Mouse (Mus musculus): ENCODE results near the gene Vegfb. TPM values are rescaled to one million over a fixed set of nuclear protein-coding genes. Genes with fewer than 3 reads are reported as not detected.

Vegfb gene
- total RNA-seq, 1 experiment from 2014 or later, result 9.2 TPM

DNA sequence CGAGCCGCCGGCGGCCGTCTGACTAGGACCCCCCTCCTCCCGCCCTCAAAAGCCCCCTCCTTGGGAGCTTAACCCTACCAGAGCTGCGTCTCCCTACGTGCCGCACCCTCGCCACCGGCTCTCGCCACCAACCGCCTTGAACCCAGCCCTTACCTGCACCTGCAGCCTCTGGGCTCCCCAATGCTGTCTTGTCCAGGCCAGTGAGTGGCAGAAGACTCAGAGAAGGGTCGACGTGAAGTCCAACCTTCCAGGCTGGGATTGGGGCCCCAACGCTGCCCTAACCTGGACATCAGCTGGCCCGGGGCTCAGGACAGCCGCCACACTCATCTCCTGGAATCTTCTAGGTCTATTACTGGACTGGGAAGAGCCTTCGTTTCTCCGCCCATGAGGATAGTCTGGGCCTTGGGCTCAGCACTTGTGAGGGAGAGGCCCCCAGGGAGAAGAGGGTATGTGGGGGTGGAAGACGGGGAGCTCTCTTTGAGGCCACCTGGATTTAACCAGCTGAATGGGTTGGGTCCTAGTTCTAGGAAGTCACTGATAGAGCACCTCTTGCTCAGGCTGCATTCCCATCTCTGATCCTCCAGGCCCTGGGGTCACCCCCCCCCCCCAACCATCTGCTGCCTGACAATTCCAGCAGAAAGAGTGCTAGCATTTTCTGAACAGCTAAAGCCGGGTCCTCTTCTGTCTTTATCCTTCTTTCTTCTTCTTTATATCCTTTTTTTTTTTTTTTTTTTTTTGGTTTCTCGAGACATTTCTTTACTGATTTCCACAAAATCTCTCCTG is 53.1 kb downstream of the Vegfb start, which contains the start of gene Kcnk4:
Kcnk4 (minus strand) TSS at position 321 of the 783 bp plus-strand sequence.
- no peak for ATAC-seq (replicated peaks in 1 of 2; ENCODE audit: insufficient read depth in 1 of 2, low FRiP score in 2 of 2, low TSS enrichment in 1 of 2, low read depth in 1 of 2, poor library complexity in 2 of 2, severe bottlenecking in 2 of 2)

DNA sequence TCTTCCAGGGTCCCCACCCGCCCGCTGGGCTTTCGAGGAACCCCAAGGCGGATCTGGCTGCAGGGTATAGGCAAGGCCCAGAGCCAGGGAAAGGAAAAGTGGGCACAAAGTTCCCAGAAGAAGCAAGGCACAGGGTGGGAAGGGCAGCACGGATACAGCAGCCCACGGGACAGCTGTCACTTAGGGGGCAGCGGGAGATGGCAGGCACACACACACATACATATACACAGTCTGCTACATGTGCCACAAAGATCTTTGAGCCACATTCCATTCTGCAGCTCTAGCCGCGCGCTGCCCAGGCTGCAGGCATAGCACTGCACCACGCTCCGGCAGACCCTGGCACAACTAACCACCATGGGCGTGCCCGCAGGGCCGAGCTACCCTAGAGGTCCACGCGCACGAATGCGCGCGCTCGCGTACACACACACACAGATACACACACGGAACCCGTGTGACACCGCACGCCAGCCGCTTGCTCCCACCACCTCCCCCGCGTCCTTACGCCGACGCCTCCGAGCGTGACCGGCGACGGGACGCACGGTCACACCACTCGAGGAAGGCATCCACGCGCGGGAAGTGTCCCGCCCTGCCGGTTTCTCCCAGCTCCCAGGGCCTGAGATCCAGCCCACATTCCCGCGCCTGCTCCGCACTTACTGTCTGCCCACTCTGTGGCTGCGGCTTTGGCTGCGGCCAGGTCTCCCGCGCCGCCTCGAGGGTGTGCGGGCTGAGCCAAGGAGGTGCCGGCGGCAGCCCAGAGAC is 53.8 kb downstream of the Vegfb start:
- ATAC-seq (replicated peaks in 1 of 2; ENCODE audit: insufficient read depth in 1 of 2, low FRiP score in 2 of 2, low TSS enrichment in 1 of 2, low read depth in 1 of 2, poor library complexity in 2 of 2, severe bottlenecking in 2 of 2), result peak; percentile 32 to 42; a peak in 2 of 4 replicates

DNA sequence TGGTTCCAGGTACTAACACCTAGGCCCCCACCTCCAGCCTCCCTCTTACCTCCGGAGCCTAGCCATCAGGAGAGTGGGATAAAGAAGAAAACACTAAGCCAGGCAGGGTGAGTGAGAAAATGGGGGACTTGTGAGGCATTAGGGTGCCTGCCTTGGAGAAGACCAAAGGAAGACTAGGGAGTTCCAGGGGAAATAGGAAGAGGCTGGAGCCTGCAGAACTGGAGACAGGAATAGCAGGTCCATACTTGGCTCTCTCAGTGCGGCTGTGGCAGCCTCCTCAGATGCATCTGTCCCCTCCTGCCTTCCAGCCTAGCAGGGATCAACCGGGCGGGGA is 54.4 kb downstream of the Vegfb start:
- no peak for ATAC-seq (replicated peaks in 1 of 2; ENCODE audit: insufficient read depth in 1 of 2, low FRiP score in 2 of 2, low TSS enrichment in 1 of 2, low read depth in 1 of 2, poor library complexity in 2 of 2, severe bottlenecking in 2 of 2)

Other genes starting within 250 kb of the Vegfb start
- 3.3 and 4.8 TPM in 2 replicates for gene Rps6ka4, start 147.0 kb downstream of the Vegfb start, total RNA-seq (2017)
- 28.1 and 31.2 TPM in 2 replicates for gene Ccdc88b, start 129.4 kb downstream of the Vegfb start, total RNA-seq (2017)
- gene Trmt112, start 78.0 kb downstream of the Vegfb start, total RNA-seq (2017), result 249 and 328 TPM in 2 replicates
- gene Prdx5, start 77.5 kb downstream of the Vegfb start, total RNA-seq (2017), result 282 and 414 TPM in 2 replicates
- 15.3 and 16.0 TPM in 2 replicates for gene Esrra, start 65.8 kb downstream of the Vegfb start, total RNA-seq (2017)
- gene Catsperz, start 62.3 kb downstream of the Vegfb start, total RNA-seq (2017), result not detected in 2 replicates
- not detected in 2 replicates for gene Kcnk4, start 53.1 kb downstream of the Vegfb start, total RNA-seq (2017)
- gene Bad, start 45.8 kb downstream of the Vegfb start, total RNA-seq (2017), result 21.9 and 30.1 TPM in 2 replicates
- 19.5 and 20.3 TPM in 2 replicates for gene Gpr137, start 45.2 kb downstream of the Vegfb start, total RNA-seq (2017)
- 89.4 and 98.0 TPM in 2 replicates for gene Ppp1r14b, start 12.7 kb downstream of the Vegfb start, total RNA-seq (2017)
- gene Plcb3, start 11.2 kb downstream of the Vegfb start, total RNA-seq (2017), result 9.1 and 12.3 TPM in 2 replicates
- gene Fkbp2, start 7.2 kb downstream of the Vegfb start, total RNA-seq (2017), result 67.0 and 99.5 TPM in 2 replicates
- gene Dnajc4, start 4.9 kb upstream of the Vegfb start, total RNA-seq (2017), result 7.7 and 20.5 TPM in 2 replicates
- gene Nudt22, start 8.5 kb upstream of the Vegfb start, total RNA-seq (2017), result 8.5 and 9.9 TPM in 2 replicates
- 1.6 and 2.2 TPM in 2 replicates for gene Trpt1, start 8.5 kb upstream of the Vegfb start, total RNA-seq (2017)
- 198 and 220 TPM in 2 replicates for gene Fermt3, start 31.8 kb upstream of the Vegfb start, total RNA-seq (2017)
- 162 and 250 TPM in 2 replicates for gene Stip1, start 52.3 kb upstream of the Vegfb start, total RNA-seq (2017)
- gene Macrod1, start 69.2 kb upstream of the Vegfb start, total RNA-seq (2017), result 5.2 and 11.2 TPM in 2 replicates
- gene Flrt1, start 118.1 kb upstream of the Vegfb start, total RNA-seq (2017), result not detected in 2 replicates
- gene Otub1, start 218.7 kb upstream of the Vegfb start, total RNA-seq (2017), result 72.4 and 74.3 TPM in 2 replicates
- 361 and 451 TPM in 2 replicates for gene Cox8a, start 230.0 kb upstream of the Vegfb start, total RNA-seq (2017)